Mouse (Mus musculus) heart, postnatal 0 days (tissue): ENCODE results near the gene Ccdc42.

Experiments used
- CTCF ChIP-seq: IDR thresholded peaks from 2 replicates; pipeline ENCODE4 v1.5.1; 2016; ENCODE audit warnings: antibody characterized with exemption, control low read depth, low read depth
- EP300 ChIP-seq: IDR thresholded peaks from 2 replicates; pipeline ENCODE4 v1.6.1; 2016; ENCODE audit warnings: antibody characterized with exemption, low read depth

GRCm38 (mm10) chr11:68591708-68592107 is 4.9 kb downstream of the Ccdc42 start:
- TF ChIP-seq CTCF = no peak
- no peak for TF ChIP-seq EP300
